Mouse (Mus musculus): ENCODE data around the gene Osbpl11. TPM values are rescaled to one million over a fixed set of nuclear protein-coding genes. Genes with fewer than 3 reads are reported as not detected.
A peak's percentile ranks its signal among the peaks of the same experiment; 100 is the strongest.
"Not testable (repeated sequence)": the region's sequence is repeated elsewhere in the genome, so short reads cannot be mapped to it uniquely, and the experiment has no call there.

The Osbpl11 gene
- 10 to 100 TPM; 19.8 to 22.4 TPM for total RNA-seq (2021)

GRCm38 (mm10) chr16:33184901-33185260, at the start of gene Osbpl11:
TSS of gene Osbpl11 (plus strand) at chr16:33185071.
- peak; percentile 98 for DNase-seq
- intact Hi-C loops (cut with DNase I): loop anchor here (5.0 kb wide), 1 partner anchor 1837 kb away; the partner anchor contains the start of gene Hacd2

GRCm38 (mm10) chr16:33135167-33135566, 49.7 kb upstream of the Osbpl11 start:
- intact Hi-C loops (cut with DNase I): no loop called here

GRCm38 (mm10) chr16:33139061-33139460, 45.8 kb upstream of the Osbpl11 start:
- DNase-seq; intact Hi-C loops (cut with DNase I): not testable (repeated sequence)

More at GRCm38 (mm10) chr16:33135167-33135566, 49.7 kb upstream of the Osbpl11 start:
- DNase-seq: no peak

DNA sequence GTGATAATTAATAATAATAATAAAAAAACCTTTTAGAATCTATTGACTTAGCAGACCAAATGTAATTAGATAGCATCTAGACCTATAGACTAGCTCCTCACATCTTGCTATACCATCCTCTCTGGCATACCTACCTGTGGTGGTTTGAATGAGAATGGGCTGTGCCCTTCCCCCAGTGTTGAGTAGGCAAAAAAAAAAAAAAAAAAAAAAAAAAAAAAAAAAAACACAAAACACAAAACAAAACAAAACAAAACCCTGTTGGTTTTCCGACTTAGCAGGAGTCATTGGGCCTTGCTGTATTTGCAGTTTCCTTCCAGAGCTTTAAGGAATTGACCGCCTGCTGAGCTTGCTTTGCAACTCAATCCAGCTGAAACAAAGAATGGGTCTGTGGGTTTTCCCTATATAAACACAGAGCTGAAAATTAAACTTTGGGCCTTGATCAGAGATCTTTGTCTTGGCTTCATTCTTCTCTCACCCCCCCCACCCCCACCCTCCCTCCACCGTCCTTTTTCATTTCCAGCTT, 43.1 kb upstream of the Osbpl11 start:
- no peak for DNase-seq
- intact Hi-C loops (cut with DNase I): no loop called here

- intact Hi-C loops (cut with DNase I): no loop called here
- no peak for DNase-seq
Measured at GRCm38 (mm10) chr16:33143452-33143851, 41.4 kb upstream of the Osbpl11 start.

DNA sequence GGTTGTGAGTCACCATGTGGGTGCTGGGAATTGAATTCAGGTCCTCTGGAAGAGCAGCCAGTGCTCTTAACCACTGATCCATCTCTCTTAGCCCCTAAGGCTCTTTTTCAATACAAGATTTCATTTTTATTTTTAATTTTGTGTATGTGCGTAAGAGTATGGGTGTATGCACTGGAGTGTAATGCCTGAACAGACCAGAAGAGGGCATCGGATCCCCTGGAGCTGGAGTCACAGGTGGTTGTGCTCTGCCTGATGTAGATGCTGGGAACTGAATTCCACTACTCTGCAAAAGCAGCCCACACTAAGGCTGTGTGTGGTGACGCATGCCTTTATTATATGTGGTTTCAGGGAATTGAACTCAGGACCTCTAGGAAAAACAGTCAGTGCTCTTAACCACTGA, 38.7 kb upstream of the Osbpl11 start:
- no peak for DNase-seq
- intact Hi-C loops (cut with DNase I): no loop called here

GRCm38 (mm10) chr16:33148135-33148534, 36.7 kb upstream of the Osbpl11 start:
- intact Hi-C loops (cut with DNase I): no loop called here
- DNase-seq: no peak

GRCm38 (mm10) chr16:33150875-33151274, 34.0 kb upstream of the Osbpl11 start:
- intact Hi-C loops (cut with DNase I); DNase-seq: not testable (repeated sequence)

- DNase-seq: no peak
- intact Hi-C loops (cut with DNase I): no loop called here
Measured at GRCm38 (mm10) chr16:33151558-33151957, 33.3 kb upstream of the Osbpl11 start.

GRCm38 (mm10) chr16:33154992-33155391, 29.9 kb upstream of the Osbpl11 start:
- DNase-seq: peak in 1 of 2 experiments; percentile 18

DNA sequence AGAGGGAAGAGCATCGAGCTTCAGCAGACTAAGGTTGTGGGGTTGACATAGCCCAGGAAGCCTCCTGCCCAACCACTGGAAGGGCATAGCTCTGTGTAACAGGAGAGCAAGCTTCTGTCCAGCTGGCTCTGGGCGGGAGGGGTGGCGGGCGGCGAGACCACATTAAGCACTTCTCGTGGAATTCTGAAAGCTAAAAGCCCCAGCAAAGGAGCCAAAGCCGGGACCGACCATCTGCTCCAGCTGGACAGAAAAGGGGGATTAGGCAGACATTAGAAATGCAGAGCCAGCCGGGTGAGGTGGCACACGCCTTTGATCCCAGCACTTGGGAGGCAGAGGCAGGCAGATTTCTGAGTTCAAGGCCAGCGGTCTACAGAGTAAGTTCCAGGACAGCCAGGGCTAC, 26.9 kb upstream of the Osbpl11 start:
- intact Hi-C loops (cut with DNase I): loop anchor here (5.0 kb wide), 1 partner anchor 346 kb away; the partner anchor contains the start of gene Smbd1
- DNase-seq: no peak

More at GRCm38 (mm10) chr16:33154992-33155391, 29.9 kb upstream of the Osbpl11 start:
- intact Hi-C loops (cut with DNase I): loop anchor here (2.0 to 5.0 kb wide), 2 partner anchors 132 to 343 kb away; partner anchors contain the start of gene Smbd1

- intact Hi-C loops (cut with DNase I): loop anchor here (5.0 kb wide), 1 partner anchor 346 kb away; the partner anchor contains the start of gene Smbd1
- DNase-seq: no peak
Measured at GRCm38 (mm10) chr16:33158590-33159071, 26.2 kb upstream of the Osbpl11 start.

- no peak for DNase-seq
- intact Hi-C loops (cut with DNase I): loop anchor here (5.0 kb wide), 1 partner anchor 347 kb away; the partner anchor contains the start of gene Smbd1
Measured at GRCm38 (mm10) chr16:33159363-33159762, 25.5 kb upstream of the Osbpl11 start.

DNA sequence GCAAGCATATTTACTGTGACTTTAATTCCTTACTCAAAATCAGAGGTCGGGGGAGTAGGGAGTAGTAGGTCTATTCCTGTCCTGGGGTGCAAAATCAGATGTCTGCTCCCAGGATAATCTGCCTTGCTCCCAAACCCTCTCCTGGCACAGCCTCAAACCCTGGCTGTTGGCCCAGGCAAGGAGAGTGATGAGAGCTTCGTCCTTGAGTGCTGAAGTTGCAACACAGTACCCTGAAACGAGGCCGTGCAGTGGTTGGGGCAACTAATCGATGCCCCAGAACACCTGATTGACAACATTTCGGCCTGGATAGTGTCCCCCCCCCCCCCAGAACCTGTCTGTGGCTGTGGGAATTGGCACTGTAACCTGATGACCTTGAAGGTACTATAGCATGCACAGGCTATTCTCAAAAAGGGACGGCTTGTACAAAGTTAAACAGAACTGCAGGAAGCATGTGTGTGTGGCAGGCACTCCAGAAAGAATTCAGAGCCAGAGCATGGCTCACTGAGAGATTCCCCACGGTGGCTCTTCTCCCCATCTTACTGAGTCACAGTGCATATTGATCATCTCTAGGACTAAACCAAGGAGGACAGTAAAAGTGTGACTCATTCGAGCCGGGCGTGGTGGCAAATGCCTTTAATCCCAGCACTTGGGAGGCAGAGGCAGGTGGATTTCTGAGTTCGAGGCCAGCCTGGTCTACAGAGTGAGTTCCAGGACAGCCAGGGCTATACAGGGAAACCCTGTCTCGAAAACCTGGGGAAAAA, 21.4 kb upstream of the Osbpl11 start:
- intact Hi-C loops (cut with DNase I): no loop called here
- DNase-seq: peak; percentile 54

DNA sequence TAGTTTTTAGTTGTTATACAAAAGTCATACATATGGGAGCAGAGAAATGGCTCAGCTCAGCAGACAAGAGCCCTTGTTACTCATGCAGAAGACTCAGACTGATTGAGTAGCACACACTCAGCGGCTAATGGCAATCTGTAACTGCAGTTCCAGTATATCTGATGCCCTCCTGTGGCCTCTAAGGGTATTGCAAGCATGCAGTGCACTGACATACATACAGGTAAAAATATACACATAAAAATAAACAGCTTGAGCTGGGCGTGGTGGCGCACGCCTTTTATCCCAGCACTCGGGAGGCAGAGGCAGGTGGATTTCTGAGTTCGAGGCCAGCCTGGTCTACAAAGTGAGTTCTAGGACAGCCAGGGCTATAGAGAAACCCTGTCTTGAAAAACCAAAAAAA, 18.6 kb upstream of the Osbpl11 start:
- intact Hi-C loops (cut with DNase I): not testable (repeated sequence)
- DNase-seq: peak in 1 of 2 experiments; percentile 35

DNA sequence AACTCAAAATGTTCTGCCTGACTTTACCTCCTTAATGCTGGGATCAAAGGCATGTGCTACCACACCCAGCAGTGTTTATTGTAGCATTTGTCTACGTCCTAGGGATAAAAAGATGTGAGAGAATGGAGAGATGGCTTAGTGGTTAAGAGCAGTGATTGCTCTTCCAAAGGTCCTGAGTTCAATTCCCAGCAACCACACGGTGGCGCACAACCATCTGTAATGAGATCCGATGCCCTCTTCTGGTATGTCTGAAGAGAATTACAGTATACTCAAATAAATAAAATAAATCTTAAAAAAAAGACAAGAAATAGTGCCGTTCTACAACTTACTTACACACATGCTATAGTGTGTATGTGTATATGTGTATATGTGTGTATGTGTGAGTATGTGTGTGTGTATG, 17.3 kb upstream of the Osbpl11 start:
- intact Hi-C loops (cut with DNase I): no loop called here
- no peak for DNase-seq

GRCm38 (mm10) chr16:33169471-33170034, 15.3 kb upstream of the Osbpl11 start:
- no peak for DNase-seq
- intact Hi-C loops (cut with DNase I): no loop called here

- no peak for DNase-seq
- intact Hi-C loops (cut with DNase I): no loop called here
Measured at GRCm38 (mm10) chr16:33170716-33171587, 13.9 kb upstream of the Osbpl11 start.

DNA sequence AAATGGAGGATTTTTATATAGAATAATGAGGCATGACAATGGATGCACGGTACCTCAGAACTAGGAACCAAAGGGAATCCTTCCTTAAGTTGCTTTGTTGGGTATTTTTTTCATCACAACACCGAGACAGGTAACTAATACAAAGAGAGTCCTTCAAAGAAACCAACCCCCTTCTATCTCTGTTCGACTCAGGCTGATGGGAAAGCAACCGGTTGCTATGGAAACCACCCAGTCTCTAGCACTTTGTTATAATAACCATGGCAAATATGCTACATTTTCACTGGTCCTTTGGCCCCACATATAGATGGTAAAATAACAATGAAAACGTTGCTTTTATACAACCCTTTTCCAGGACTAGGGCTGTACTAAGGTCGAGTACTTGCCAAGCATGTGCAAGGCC, 13.1 kb upstream of the Osbpl11 start:
- no peak for DNase-seq
- intact Hi-C loops (cut with DNase I): no loop called here

DNA sequence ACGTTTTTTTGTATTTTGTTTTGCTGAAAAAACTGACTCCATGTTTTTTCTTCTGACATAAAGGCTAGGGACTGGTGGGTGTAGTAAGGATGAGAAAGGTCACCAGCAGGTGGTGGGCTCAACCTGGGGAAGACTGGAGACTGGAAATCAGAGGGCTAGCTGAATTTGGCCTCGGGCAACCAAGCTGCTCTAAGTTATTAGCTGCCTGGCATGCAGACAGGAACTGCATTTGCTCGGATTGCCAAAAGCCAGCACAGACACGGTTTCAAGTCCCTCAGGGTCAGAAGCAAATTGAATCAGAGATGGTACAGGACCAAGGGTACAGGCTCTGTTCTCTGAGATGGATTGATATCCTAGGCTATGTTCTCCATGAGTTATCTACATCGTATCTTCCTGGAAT, 11.7 kb upstream of the Osbpl11 start:
- no peak for DNase-seq
- intact Hi-C loops (cut with DNase I): no loop called here

Data from heart, postnatal 36 days (tissue).